Mouse (Mus musculus): Measurements from ENCODE around the gene Ccnd1.

- no peak for TF ChIP-seq GATA1 (IDR thresholded peaks at IDR 0.05; ENCODE audit: low read length)
- TF ChIP-seq TAL1 (IDR thresholded peaks at IDR 0.05; ENCODE audit: low read length), result no peak
Observed at GRCm38 (mm10) chr7:144914296-144914947, 25.3 kb downstream of the Ccnd1 start.

Data from erythroblast, embryonic 14.5 days (primary cell).